Mouse (Mus musculus): ENCODE data around the gene Cpt1b. TPM values are rescaled to one million over a fixed set of nuclear protein-coding genes. Genes with fewer than 3 reads are reported as not detected.

The Cpt1b gene
- 100 to 1,000 TPM; 700 to 720 TPM for total RNA-seq (2021)

- peak; percentile 85 to 90 for DNase-seq
- intact Hi-C loops (cut with DNase I): no loop called here
Measured at GRCm38 (mm10) chr15:89425711-89426121, at the start of gene Cpt1b. TSS of gene Cpt1b (minus strand) at chr15:89425863.

DNA sequence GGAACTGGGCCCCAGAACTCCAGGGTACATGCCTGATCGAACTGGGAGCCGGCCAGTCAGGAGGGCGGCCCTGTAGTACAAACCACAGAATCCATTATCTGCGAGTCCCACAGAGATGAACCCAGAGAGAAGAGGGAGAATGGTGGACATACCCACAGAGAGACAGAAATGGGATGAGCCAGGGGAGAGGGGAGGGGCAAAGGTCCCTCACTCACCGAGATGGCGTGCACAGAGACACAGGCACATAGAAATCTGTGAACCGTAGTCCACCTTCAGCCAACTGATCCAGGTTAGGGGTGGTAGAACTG, 49.6 kb upstream of the Cpt1b start:
- intact Hi-C loops (cut with DNase I): no loop called here
- peak in 1 of 2 experiments; percentile 11 for DNase-seq

DNA sequence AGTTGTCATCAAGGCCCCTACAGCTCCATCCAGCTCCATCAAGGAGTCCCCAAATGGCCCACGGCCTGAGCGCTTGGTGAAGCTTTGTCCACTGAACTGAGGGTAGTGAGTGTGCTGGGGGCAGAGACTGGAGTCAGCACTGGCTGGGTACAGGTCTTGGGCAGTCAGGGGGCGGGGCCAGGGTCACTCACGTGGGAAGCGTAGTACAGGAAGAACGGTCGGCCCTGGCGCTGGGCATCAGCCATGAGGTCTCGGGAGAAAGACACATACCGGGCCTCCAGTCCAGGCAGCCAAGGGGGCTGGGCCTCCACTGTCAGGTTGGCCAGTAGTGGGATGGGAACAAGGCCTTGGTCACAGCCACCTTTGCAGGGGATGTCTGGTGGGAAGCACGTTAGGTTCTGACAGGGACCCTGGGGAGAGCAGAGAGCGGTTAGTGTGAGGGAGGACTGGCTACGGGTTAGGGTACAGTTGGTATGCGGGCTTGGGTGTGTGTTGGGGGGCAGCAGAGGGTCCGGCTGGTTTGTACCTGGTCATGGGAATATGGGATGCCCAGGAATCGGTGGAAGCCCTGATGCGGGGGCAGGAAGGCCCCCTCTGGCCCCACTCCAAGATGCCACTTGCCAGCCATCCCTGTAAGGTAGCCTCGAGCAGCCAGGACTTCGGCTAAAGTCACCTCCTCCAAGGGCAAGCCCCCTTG, 49.1 kb upstream of the Cpt1b start:
- DNase-seq: peak in 1 of 2 experiments; percentile 9
- intact Hi-C loops (cut with DNase I): no loop called here

DNA sequence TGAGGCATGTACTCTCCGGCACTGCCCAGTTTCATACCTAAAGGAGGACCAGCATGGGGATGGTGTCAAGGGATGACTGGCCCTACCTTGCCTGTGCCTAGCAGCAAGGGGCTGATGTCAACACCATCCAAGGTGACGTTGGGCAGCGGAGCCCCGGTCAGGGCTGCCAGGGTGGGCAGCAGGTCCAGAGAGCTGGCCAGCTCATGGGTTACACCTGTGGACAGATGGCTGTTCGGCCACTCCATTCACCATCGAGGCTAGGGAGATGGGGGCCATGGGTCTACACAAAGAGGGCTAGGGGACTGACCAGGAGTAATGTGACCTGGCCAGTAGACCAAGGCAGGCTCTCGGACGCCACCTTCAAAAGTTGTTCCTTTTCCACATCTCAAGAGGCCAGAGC, 48.3 kb upstream of the Cpt1b start:
- intact Hi-C loops (cut with DNase I): no loop called here
- DNase-seq: no peak

GRCm38 (mm10) chr15:89473370-89473769, 47.7 kb upstream of the Cpt1b start:
- intact Hi-C loops (cut with DNase I): no loop called here
- DNase-seq: no peak

DNA sequence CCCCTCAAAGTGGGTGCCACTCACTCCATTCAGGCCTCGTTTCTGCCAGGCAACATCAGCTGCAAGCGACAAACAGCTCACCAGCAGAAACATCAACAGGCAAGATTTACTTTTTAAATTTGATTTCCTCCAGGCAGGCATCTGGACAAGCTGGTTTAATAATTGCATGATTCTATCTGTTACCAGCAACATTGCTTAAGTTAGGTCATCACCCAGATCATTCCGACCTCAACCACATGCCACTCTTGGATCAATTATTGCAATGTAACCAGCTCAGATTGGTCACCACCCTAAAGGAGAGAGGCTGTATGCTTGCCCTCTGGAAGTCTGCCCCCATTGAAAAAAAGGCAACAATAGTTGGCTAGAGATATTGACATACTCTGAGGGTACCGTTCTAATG, 45.8 kb upstream of the Cpt1b start:
- intact Hi-C loops (cut with DNase I): no loop called here
- no peak for DNase-seq

DNA sequence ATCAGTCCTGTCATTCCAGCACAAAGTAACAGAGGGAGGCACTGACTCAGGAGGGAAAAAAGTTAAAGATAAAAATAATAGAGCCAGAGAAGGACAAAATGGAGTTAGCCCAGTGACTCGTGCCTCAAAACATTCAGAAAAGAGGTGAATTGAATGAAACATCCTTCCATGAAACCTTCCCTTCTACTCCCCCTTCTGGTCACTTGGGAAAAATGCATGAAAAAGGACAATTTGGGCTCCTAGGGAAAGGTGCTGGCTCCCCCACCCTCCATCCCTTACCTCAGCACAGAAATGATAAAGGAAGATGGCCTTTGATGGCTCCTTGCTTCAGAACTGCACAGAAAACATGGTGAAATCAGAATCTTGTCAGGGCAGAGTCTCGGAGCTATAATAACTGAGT, 42.9 kb upstream of the Cpt1b start:
- intact Hi-C loops (cut with DNase I): loop anchor here (5.0 kb wide), 2 partner anchors 36 to 96 kb away; partner anchors contain the start of gene Sco2
- DNase-seq: peak in 1 of 2 experiments; percentile 27

GRCm38 (mm10) chr15:89465052-89465451, 39.4 kb upstream of the Cpt1b start:
- intact Hi-C loops (cut with DNase I): loop anchor here (5.0 kb wide), 2 partner anchors 33 to 93 kb away; partner anchors contain the start of gene Sco2
- no peak for DNase-seq

- intact Hi-C loops (cut with DNase I): loop anchor here (1.0 kb wide), 1 partner anchor 67 kb away; no protein-coding TSS in a partner anchor
- DNase-seq: no peak
Measured at GRCm38 (mm10) chr15:89463334-89464235, 37.9 kb upstream of the Cpt1b start.

GRCm38 (mm10) chr15:89462176-89462575, 36.5 kb upstream of the Cpt1b start:
- intact Hi-C loops (cut with DNase I): no loop called here
- DNase-seq: no peak

DNA sequence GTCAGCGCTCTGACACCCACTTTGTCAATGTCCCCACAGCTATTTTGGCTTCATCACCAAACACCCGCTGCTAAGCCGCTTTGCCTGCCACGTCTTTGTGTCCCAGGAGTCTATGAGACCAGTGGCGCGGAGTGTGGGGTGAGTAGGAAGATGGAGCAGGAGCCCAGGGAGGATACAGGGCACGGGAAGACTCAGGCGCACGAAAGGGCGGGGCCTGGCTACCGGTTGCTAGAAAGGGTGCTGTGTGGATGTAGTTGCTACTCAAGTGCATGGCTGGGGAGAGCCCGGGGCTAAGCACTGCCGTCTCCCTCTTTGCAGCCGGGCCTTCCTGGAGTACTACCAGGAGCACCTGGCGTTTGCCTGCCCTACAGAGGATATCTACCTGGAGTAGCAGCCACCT, 35.7 kb upstream of the Cpt1b start:
- intact Hi-C loops (cut with DNase I): no loop called here
- DNase-seq: no peak

- intact Hi-C loops (cut with DNase I): no loop called here
- DNase-seq: no peak
Measured at GRCm38 (mm10) chr15:89460298-89460697, 34.6 kb upstream of the Cpt1b start.

GRCm38 (mm10) chr15:89459821-89460220, 34.2 kb upstream of the Cpt1b start:
- no peak for DNase-seq
- intact Hi-C loops (cut with DNase I): no loop called here

DNA sequence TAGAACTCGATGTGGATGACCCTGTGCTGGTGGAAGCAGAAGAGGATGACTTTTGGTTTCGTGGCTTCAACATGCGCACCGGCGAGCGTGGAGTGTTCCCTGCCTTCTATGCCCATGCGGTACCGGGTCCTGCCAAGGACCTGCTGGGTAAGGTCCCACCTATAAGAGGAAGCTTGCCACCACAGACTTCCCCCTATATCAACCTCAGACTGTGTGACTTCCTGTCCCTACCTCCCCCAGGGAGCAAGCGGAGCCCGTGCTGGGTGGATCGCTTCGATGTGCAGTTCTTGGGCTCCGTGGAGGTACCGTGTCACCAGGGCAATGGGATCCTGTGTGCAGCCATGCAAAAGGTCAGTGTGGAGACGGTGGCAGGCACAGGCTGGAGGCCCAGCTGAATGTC, 33.3 kb upstream of the Cpt1b start:
- intact Hi-C loops (cut with DNase I): no loop called here
- DNase-seq: no peak

- no peak for DNase-seq
- intact Hi-C loops (cut with DNase I): no loop called here
Measured at GRCm38 (mm10) chr15:89455642-89456041, 30.0 kb upstream of the Cpt1b start.

DNA sequence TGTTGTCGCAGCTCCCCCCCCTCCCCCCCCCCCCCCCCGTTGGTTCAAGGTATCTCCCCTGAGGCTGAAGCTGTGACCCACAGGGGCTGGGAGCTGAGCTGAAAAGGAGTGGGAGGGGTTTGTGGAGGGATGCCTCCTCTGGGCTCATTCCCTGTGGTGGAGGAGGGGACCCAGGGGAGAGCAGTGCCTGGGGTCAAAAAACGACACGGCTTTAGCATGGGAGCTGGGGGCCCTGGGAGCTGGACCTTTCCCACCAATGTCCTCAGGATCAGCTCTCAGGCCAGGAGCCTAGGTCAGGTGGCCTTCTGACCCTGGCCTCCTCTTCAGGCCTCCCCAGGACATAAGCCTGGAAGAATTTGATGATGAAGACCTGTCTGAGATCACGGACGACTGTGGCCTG, 29.2 kb upstream of the Cpt1b start:
- DNase-seq: no peak
- intact Hi-C loops (cut with DNase I): no loop called here

- no peak for DNase-seq
- intact Hi-C loops (cut with DNase I): no loop called here
Measured at GRCm38 (mm10) chr15:89453865-89454478, 28.3 kb upstream of the Cpt1b start, which contains the start of gene Mapk8ip2. TSS of gene Mapk8ip2 (plus strand) at chr15:89453913.

GRCm38 (mm10) chr15:89452906-89453864, 27.5 kb upstream of the Cpt1b start:
- intact Hi-C loops (cut with DNase I): no loop called here
- peak; percentile 81 to 86 for DNase-seq

- intact Hi-C loops (cut with DNase I): no loop called here
- DNase-seq: no peak
Measured at GRCm38 (mm10) chr15:89442486-89443070, 16.9 kb upstream of the Cpt1b start.

DNA sequence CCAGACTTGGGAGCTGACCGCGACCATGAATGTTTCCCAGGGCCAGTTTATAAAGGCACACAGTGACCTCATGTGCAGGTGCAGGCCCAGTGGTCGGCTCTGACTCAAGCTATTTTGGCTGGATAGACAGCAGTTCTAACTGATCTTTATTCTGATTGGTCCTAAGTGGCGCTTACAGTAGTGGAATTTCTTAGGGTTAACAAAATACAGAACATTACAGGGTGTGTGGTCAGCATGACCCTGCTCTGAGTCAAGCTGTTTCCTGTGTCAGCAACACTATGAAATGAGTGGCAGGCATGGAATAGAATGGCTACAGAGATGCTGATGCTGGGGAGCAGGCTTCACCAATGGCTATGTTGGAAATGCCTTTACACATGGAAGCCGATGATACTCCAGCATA, 10.2 kb upstream of the Cpt1b start:
- DNase-seq: no peak
- intact Hi-C loops (cut with DNase I): no loop called here

All from heart, postnatal 10 days (tissue).